Mouse (Mus musculus): ENCODE measurements at regions not wholly inside any gene's neighbourhood (a gene's known extent, or its start where the extent isn't known, plus 50 kb on each side); places are given as distances from the start of the nearest gene placed in this dataset.
A peak's percentile ranks its signal among the peaks of the same experiment; 100 is the strongest.

- Histone ChIP-seq H3K9ac (ENCODE audit: low read depth, low read length) (no peak overlapping the region), H3K4me3 (ENCODE audit: low read depth, low read length) (no peak overlapping the region), H3K36me3 (ENCODE audit: control insufficient read depth, insufficient read depth) (no peaks in the 10 kb centered on the region), H3K27ac (ENCODE audit: low read depth, low read length) (no peak overlapping the region), H3K4me1 (replicated peaks; ENCODE audit: control insufficient read depth, insufficient read depth, low read length) (no peaks in the 10 kb centered on the region), H3K27me3 (replicated peaks; ENCODE audit: control insufficient read depth, insufficient read depth, low read length) (no peaks in the 10 kb centered on the region), H3K4me2 (replicated peaks; ENCODE audit: low read depth) (no peak overlapping the region), H3K9me3 (ENCODE audit: control insufficient read depth) (no peaks in the 10 kb centered on the region)
- no peak for TF ChIP-seq CTCF (IDR thresholded peaks at IDR 0.05; ENCODE audit: low read depth)
- no peak for ATAC-seq
- 93% methylated on average over 3 of the region's 3 CpGs for WGBS
These were observed 147.0 kb downstream of the Utp6 start for GRCm38 (mm10) chr11:79815156-79815555.

- TF ChIP-seq CTCF (IDR thresholded peaks at IDR 0.05; ENCODE audit: low read depth) = peak; percentile 30; the same call in 1 of the 2 replicates
- H3K9me3 ChIP-seq (ENCODE audit: control insufficient read depth) = no peaks in the 10 kb centered on the region
- 0 out of 2 replicates have a peak overlapping the region, but pooled peaks have one; percentile 9 for H3K4me2 ChIP-seq (replicated peaks; ENCODE audit: low read depth)
- H3K9ac ChIP-seq (ENCODE audit: low read depth, low read length) = no peak overlapping the region
- WGBS = 28% methylated on average over 17 of the region's 17 CpGs
- no peak for ATAC-seq
- H3K36me3 ChIP-seq (ENCODE audit: control insufficient read depth, insufficient read depth) = no peaks in the 10 kb centered on the region
- H3K4me1 ChIP-seq (replicated peaks; ENCODE audit: control insufficient read depth, insufficient read depth, low read length) = no peaks in the 10 kb centered on the region
- no peak overlapping the region for H3K4me3 ChIP-seq (ENCODE audit: low read depth, low read length)
- H3K27ac ChIP-seq (ENCODE audit: low read depth, low read length) = no peak overlapping the region
- no peaks in the 10 kb centered on the region for H3K27me3 ChIP-seq (replicated peaks; ENCODE audit: control insufficient read depth, insufficient read depth, low read length)
These were observed 155.2 kb downstream of the Utp6 start for GRCm38 (mm10) chr11:79806911-79807466.

- WGBS = 64% methylated on average over 10 of the region's 10 CpGs
- Histone ChIP-seq H3K4me1 (replicated peaks; ENCODE audit: control insufficient read depth, insufficient read depth, low read length) (no peaks in the 10 kb centered on the region), H3K4me3 (ENCODE audit: low read depth, low read length) (no peak overlapping the region), H3K36me3 (ENCODE audit: control insufficient read depth, insufficient read depth) (no peaks in the 10 kb centered on the region), H3K27ac (ENCODE audit: low read depth, low read length) (no peak overlapping the region), H3K9me3 (ENCODE audit: control insufficient read depth) (no peaks in the 10 kb centered on the region), H3K27me3 (replicated peaks; ENCODE audit: control insufficient read depth, insufficient read depth, low read length) (no peaks in the 10 kb centered on the region), H3K4me2 (replicated peaks; ENCODE audit: low read depth) (no peak overlapping the region), H3K9ac (ENCODE audit: low read depth, low read length) (no peak overlapping the region)
- ATAC-seq = no peak
- no peak for TF ChIP-seq CTCF (IDR thresholded peaks at IDR 0.05; ENCODE audit: low read depth)
These were observed 155.8 kb downstream of the Utp6 start for GRCm38 (mm10) chr11:79806417-79806816.

GRCm38 (mm10) chr11:79805981-79806415 lies 156.2 kb downstream of the Utp6 start:
- no peak for ATAC-seq
- H3K4me2 ChIP-seq (replicated peaks; ENCODE audit: low read depth) = no peak overlapping the region
- WGBS = 57% methylated on average over 10 of the region's 10 CpGs

GRCm38 (mm10) chr11:79803971-79804370 lies 158.2 kb downstream of the Utp6 start:
- Histone ChIP-seq H3K4me3 (ENCODE audit: low read depth, low read length) (no peak overlapping the region), H3K27me3 (replicated peaks; ENCODE audit: control insufficient read depth, insufficient read depth, low read length) (no peaks in the 10 kb centered on the region), H3K36me3 (ENCODE audit: control insufficient read depth, insufficient read depth) (no peaks in the 10 kb centered on the region), H3K27ac (ENCODE audit: low read depth, low read length) (no peak overlapping the region), H3K4me2 (replicated peaks; ENCODE audit: low read depth) (no peak overlapping the region), H3K4me1 (replicated peaks; ENCODE audit: control insufficient read depth, insufficient read depth, low read length) (no peaks in the 10 kb centered on the region), H3K9me3 (ENCODE audit: control insufficient read depth) (no peaks in the 10 kb centered on the region), H3K9ac (ENCODE audit: low read depth, low read length) (no peak overlapping the region)
- TF ChIP-seq CTCF (IDR thresholded peaks at IDR 0.05; ENCODE audit: low read depth) = no peak
- ATAC-seq = no peak
- WGBS = 53% methylated on average over 2 of the region's 2 CpGs

More at GRCm38 (mm10) chr11:79805981-79806415, 156.2 kb downstream of the Utp6 start:
- Histone ChIP-seq H3K9ac (ENCODE audit: low read depth, low read length) (no peak overlapping the region), H3K9me3 (ENCODE audit: control insufficient read depth) (no peaks in the 10 kb centered on the region), H3K27ac (ENCODE audit: low read depth, low read length) (no peak overlapping the region), H3K4me1 (replicated peaks; ENCODE audit: control insufficient read depth, insufficient read depth, low read length) (no peaks in the 10 kb centered on the region), H3K4me3 (ENCODE audit: low read depth, low read length) (no peak overlapping the region), H3K36me3 (ENCODE audit: control insufficient read depth, insufficient read depth) (no peaks in the 10 kb centered on the region), H3K27me3 (replicated peaks; ENCODE audit: control insufficient read depth, insufficient read depth, low read length) (no peaks in the 10 kb centered on the region)
- no peak for TF ChIP-seq CTCF (IDR thresholded peaks at IDR 0.05; ENCODE audit: low read depth)

- Histone ChIP-seq H3K27me3 (replicated peaks; ENCODE audit: control insufficient read depth, insufficient read depth, low read length) (no peaks in the 10 kb centered on the region), H3K9me3 (ENCODE audit: control insufficient read depth) (no peaks in the 10 kb centered on the region), H3K36me3 (ENCODE audit: control insufficient read depth, insufficient read depth) (no peaks in the 10 kb centered on the region), H3K4me3 (ENCODE audit: low read depth, low read length) (no peak overlapping the region), H3K9ac (ENCODE audit: low read depth, low read length) (no peak overlapping the region), H3K4me1 (replicated peaks; ENCODE audit: control insufficient read depth, insufficient read depth, low read length) (no peaks in the 10 kb centered on the region), H3K4me2 (replicated peaks; ENCODE audit: low read depth) (no peak overlapping the region), H3K27ac (ENCODE audit: low read depth, low read length) (no peak overlapping the region; the same call in 1 of the 2 replicates)
- no peak for ATAC-seq
- 49% methylated on average over 5 of the region's 5 CpGs for WGBS
- TF ChIP-seq CTCF (IDR thresholded peaks at IDR 0.05; ENCODE audit: low read depth) = no peak
These were observed 159.2 kb downstream of the Utp6 start for GRCm38 (mm10) chr11:79803006-79803405.
